Mouse (Mus musculus): ENCODE data around the gene Map7d1. TPM values are rescaled to one million over a fixed set of nuclear protein-coding genes. Genes with fewer than 3 reads are reported as not detected.

Map7d1 gene
- polyA plus RNA-seq, 1 experiment from 2014 or later: 34.1 TPM

DNA sequence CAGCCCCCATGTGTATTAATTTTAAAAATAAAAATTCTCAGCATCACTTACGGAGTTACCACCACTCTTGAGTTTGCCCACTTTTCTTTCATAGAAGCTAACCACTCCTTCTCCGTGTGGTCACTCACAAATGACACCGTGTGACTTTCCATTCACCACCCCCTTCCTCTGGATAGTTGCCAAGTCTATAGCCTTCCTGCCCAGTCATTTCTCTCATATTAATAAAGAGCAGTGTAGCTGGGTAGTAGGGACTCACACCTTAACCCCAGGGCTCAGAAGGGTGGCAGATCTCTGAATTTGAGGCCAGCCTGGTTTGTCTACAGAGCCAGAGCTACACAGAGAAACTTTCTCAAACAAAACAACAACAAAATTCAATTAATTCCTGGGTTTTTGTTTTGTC is 58.7 kb downstream of the Map7d1 start:
- H3K4me2 ChIP-seq: no peak overlapping the region
- WGBS: 56% methylated on average over 3 of the region's 3 CpGs
- peaks cover 15% of the 10 kb centered on the region; the same call in 1 of the 2 replicates for H3K36me3 ChIP-seq

DNA sequence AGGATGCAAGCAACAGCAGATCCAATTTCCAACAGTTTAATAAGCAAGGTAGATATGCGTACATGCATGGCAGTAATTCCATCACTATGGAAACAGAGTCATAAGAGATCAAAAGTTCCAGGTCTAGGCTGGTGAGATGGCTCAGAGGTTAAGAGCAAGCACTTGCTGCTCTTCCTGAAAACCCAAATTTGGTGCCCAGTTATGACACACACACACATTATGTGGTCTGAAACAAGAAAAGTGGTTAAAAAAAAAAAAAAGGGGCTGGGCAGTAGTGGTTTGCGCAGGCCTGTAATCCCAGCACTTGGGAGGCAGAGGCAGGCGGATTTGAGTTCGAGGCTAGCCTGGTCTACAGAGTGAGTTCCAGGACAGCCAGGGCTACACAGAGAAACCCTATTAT is 61.2 kb downstream of the Map7d1 start:
- no peak for ATAC-seq (ENCODE audit: insufficient read depth, low FRiP score, low read depth)
- peaks cover 23% of the 10 kb centered on the region; the same call in 1 of the 2 replicates for H3K36me3 ChIP-seq
- H3K4me3 ChIP-seq (replicated peaks): no peak overlapping the region
- no peak overlapping the region for H3K27ac ChIP-seq
- 98% methylated on average over 4 of the region's 4 CpGs for WGBS
- H3K9me3 ChIP-seq: no peaks in the 10 kb centered on the region
- H3K27me3 ChIP-seq (replicated peaks): no peaks in the 10 kb centered on the region
- no peak overlapping the region for H3K9ac ChIP-seq
- H3K4me1 ChIP-seq: peaks cover 8% of the 10 kb centered on the region
- no peak overlapping the region for H3K4me2 ChIP-seq

More for the DNA sequence above, 58.7 kb downstream of the Map7d1 start:
- H3K27ac ChIP-seq: no peak overlapping the region
- no peak for ATAC-seq (ENCODE audit: insufficient read depth, low FRiP score, low read depth)
- H3K4me1 ChIP-seq: peaks cover 18% of the 10 kb centered on the region
- no peaks in the 10 kb centered on the region for H3K9me3 ChIP-seq
- no peaks in the 10 kb centered on the region for H3K27me3 ChIP-seq (replicated peaks)
- no peak overlapping the region for H3K4me3 ChIP-seq (replicated peaks)
- H3K9ac ChIP-seq: no peak overlapping the region

DNA sequence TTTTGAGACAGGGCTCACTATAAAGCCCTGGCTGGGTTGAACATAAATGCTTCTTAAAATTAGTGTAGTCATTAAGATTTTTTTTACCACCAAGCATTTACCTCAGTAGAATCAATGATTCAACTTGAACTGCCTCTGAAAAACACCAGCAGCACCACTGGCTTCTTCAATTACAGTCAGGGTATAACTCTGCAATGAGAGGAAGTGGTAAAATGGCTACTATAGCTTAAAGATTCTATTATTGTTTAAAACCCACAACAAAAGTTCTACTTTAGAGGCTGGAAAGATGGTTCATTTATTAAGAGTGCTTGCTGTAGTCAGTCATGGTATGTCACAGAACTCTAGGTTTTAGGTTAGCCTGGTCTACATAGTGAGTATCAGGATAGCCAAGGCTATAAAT is 61.9 kb downstream of the Map7d1 start:
- Histone ChIP-seq H3K9ac (no peak overlapping the region), H3K4me1 (peaks cover 2% of the 10 kb centered on the region; the same call in 1 of the 2 replicates), H3K9me3 (no peaks in the 10 kb centered on the region), H3K27ac (no peak overlapping the region), H3K27me3 (replicated peaks) (no peaks in the 10 kb centered on the region), H3K4me2 (no peak overlapping the region), H3K4me3 (replicated peaks) (no peak overlapping the region), H3K36me3 (peaks cover 24% of the 10 kb centered on the region; the same call in 1 of the 2 replicates)
- ATAC-seq (ENCODE audit: insufficient read depth, low FRiP score, low read depth): no peak

DNA sequence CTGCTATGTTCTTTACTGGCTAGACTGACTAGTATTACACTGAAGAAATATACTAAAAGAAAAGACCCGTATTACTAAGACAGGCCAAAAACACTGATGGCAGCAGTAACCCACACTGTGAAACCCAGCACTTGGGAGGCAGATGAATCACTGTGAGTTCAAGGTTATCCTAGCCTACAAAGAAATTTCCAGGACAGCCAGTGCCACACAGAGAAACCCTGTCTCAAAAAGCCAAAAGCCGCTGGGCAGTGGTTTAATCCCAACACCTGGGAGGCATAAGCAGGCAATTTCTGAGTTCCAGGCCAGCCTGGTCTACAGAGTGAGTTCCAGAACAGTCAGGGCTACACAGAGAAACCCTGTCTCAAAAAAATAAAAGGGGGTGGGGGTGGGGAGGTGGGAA is 65.5 kb downstream of the Map7d1 start:
- 88% methylated on average over 2 of the region's 2 CpGs for WGBS
- Histone ChIP-seq H3K9me3 (no peaks in the 10 kb centered on the region), H3K4me3 (replicated peaks) (no peak overlapping the region), H3K36me3 (peaks cover 25% of the 10 kb centered on the region; the same call in 1 of the 2 replicates), H3K27me3 (replicated peaks) (no peaks in the 10 kb centered on the region), H3K4me1 (no peaks in the 10 kb centered on the region), H3K27ac (no peak overlapping the region), H3K9ac (no peak overlapping the region), H3K4me2 (no peak overlapping the region)
- no peak for ATAC-seq (ENCODE audit: insufficient read depth, low FRiP score, low read depth)

DNA sequence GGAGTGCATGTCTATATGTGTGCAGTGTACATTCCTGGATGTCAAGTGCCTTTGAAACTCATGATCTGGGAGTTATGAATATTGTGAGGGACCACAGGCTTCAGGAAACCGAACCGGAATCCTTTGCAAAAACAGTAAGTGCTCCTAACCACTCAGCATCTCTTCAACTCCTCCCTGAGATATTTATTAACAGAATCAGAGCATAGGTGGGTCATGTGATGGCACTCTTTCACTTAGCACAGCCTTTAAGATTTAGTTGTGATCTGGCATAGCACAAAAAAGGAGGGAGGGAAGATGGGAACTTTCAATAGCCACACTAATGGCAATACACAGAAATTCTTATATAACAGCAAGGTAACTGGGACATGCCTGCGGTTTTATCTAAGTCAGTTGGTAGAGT is 69.0 kb downstream of the Map7d1 start:
- no peaks in the 10 kb centered on the region for H3K4me1 ChIP-seq
- H3K9me3 ChIP-seq: no peaks in the 10 kb centered on the region
- no peak overlapping the region for H3K27ac ChIP-seq
- WGBS: 86% methylated on average over 3 of the region's 3 CpGs
- no peak overlapping the region for H3K9ac ChIP-seq
- H3K36me3 ChIP-seq: peaks cover 18% of the 10 kb centered on the region
- ATAC-seq (ENCODE audit: insufficient read depth, low FRiP score, low read depth): no peak
- no peaks in the 10 kb centered on the region for H3K27me3 ChIP-seq (replicated peaks)
- no peak overlapping the region for H3K4me2 ChIP-seq
- H3K4me3 ChIP-seq (replicated peaks): no peak overlapping the region

DNA sequence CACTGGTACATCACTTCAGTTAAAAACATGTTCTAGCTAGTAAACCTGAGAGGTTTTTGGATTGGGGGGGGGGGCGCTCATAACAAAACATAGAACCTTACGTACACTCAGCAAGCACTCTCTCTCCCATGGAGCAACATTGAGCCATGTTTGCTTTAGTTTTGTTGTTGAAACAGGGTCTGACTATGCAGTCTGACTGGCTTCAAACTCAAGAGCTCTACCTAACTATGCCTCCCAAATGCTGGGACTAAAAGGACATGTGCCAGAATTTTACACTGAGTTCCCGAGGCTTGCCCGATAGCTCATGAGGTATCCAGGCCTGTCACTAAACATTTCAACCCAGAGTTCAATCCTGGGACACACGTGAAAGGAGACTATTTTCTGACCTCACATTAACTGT is 73.1 kb downstream of the Map7d1 start:
- no peak for ATAC-seq (ENCODE audit: insufficient read depth, low FRiP score, low read depth)
- Histone ChIP-seq H3K9ac (no peak overlapping the region), H3K4me1 (no peaks in the 10 kb centered on the region), H3K9me3 (no peaks in the 10 kb centered on the region), H3K27ac (no peak overlapping the region), H3K4me3 (replicated peaks) (no peak overlapping the region), H3K4me2 (no peak overlapping the region), H3K36me3 (peaks cover 12% of the 10 kb centered on the region), H3K27me3 (replicated peaks) (no peaks in the 10 kb centered on the region)
- 80% methylated on average over 5 of the region's 5 CpGs for WGBS

Other genes with a start within 250 kb of the Map7d1 start
- gene Csf3r, start 231.8 kb downstream of the Map7d1 start, polyA plus RNA-seq (2015; fragmentation: Nextera tagmentation; extraction: Ambion mirVana): 1.8 and 1.9 TPM in 2 replicates
- gene Mrps15, start 209.4 kb downstream of the Map7d1 start, polyA plus RNA-seq (2015; fragmentation: Nextera tagmentation; extraction: Ambion mirVana): 141 and 151 TPM in 2 replicates
- gene Oscp1, start 197.8 kb downstream of the Map7d1 start, polyA plus RNA-seq (2015; fragmentation: Nextera tagmentation; extraction: Ambion mirVana): 13.5 and 13.9 TPM in 2 replicates
- gene Lsm10, start 159.7 kb downstream of the Map7d1 start, polyA plus RNA-seq (2015; fragmentation: Nextera tagmentation; extraction: Ambion mirVana): 46.7 and 48.0 TPM in 2 replicates
- 28.6 and 29.1 TPM in 2 replicates for gene Stk40, start 152.4 kb downstream of the Map7d1 start, polyA plus RNA-seq (2015; fragmentation: Nextera tagmentation; extraction: Ambion mirVana)
- gene Eva1b, start 108.6 kb downstream of the Map7d1 start, polyA plus RNA-seq (2015; fragmentation: Nextera tagmentation; extraction: Ambion mirVana): 59.0 and 60.0 TPM in 2 replicates
- 7.4 and 10.3 TPM in 2 replicates for gene Sh3d21, start 92.9 kb downstream of the Map7d1 start, polyA plus RNA-seq (2015; fragmentation: Nextera tagmentation; extraction: Ambion mirVana)
- gene Thrap3, start 53.6 kb downstream of the Map7d1 start, polyA plus RNA-seq (2015; fragmentation: Nextera tagmentation; extraction: Ambion mirVana): 182 and 203 TPM in 2 replicates
- 91.7 and 97.1 TPM in 2 replicates for gene Trappc3, start 6.0 kb upstream of the Map7d1 start, polyA plus RNA-seq (2015; fragmentation: Nextera tagmentation; extraction: Ambion mirVana)
- gene Col8a2, start 30.4 kb upstream of the Map7d1 start, polyA plus RNA-seq (2015; fragmentation: Nextera tagmentation; extraction: Ambion mirVana): 13.4 and 14.2 TPM in 2 replicates
- 61.2 and 61.9 TPM in 2 replicates for gene Adprhl2, start 65.4 kb upstream of the Map7d1 start, polyA plus RNA-seq (2015; fragmentation: Nextera tagmentation; extraction: Ambion mirVana)
- gene Tekt2, start 69.3 kb upstream of the Map7d1 start, polyA plus RNA-seq (2015; fragmentation: Nextera tagmentation; extraction: Ambion mirVana): 7.8 and 8.6 TPM in 2 replicates
- gene Ago3, start 173.2 kb upstream of the Map7d1 start, polyA plus RNA-seq (2015; fragmentation: Nextera tagmentation; extraction: Ambion mirVana): 13.9 and 15.2 TPM in 2 replicates
- 5.1 and 5.2 TPM in 2 replicates for gene Ago1, start 212.2 kb upstream of the Map7d1 start, polyA plus RNA-seq (2015; fragmentation: Nextera tagmentation; extraction: Ambion mirVana)

Measured in stomach, embryonic 15.5 days (tissue).